Mouse (Mus musculus): ENCODE measurements at regions not wholly inside any gene's neighbourhood (a gene's known extent, or its start where the extent isn't known, plus 50 kb on each side); places are given as distances from the start of the nearest gene placed in this dataset.
A peak's percentile ranks its signal among the peaks of the same experiment; 100 is the strongest.

- peak in 1 of 2 experiments; percentile 6 for DNase-seq
Observed at GRCm38 (mm10) chr15:88490316-88491090, 109.6 kb upstream of the Zdhhc25 start.

GRCm38 (mm10) chr15:88491091-88491366 lies 109.1 kb upstream of the Zdhhc25 start:
- DNase-seq, result no peak

- no peak for DNase-seq
Observed at GRCm38 (mm10) chr15:88497957-88498356, 102.1 kb upstream of the Zdhhc25 start.

- DNase-seq, result no peak
Observed at GRCm38 (mm10) chr15:88502311-88502710, 97.8 kb upstream of the Zdhhc25 start.

GRCm38 (mm10) chr15:88503896-88504295 lies 96.2 kb upstream of the Zdhhc25 start:
- no peak for DNase-seq

GRCm38 (mm10) chr15:88505491-88506119 lies 94.5 kb upstream of the Zdhhc25 start:
- DNase-seq, result no peak

GRCm38 (mm10) chr15:88507886-88508285 lies 92.2 kb upstream of the Zdhhc25 start:
- DNase-seq, result no peak

GRCm38 (mm10) chr15:88508971-88509370 lies 91.1 kb upstream of the Zdhhc25 start:
- no peak for DNase-seq

GRCm38 (mm10) chr15:88509626-88510025 lies 90.5 kb upstream of the Zdhhc25 start:
- DNase-seq, result no peak

- DNase-seq, result no peak
Observed at GRCm38 (mm10) chr15:88514091-88514490, 86.0 kb upstream of the Zdhhc25 start.

- DNase-seq, result no peak
Observed at GRCm38 (mm10) chr15:88531218-88531617, 68.9 kb upstream of the Zdhhc25 start.

GRCm38 (mm10) chr15:88532008-88532407 lies 68.1 kb upstream of the Zdhhc25 start:
- DNase-seq, result peak in 1 of 2 experiments; percentile 2

GRCm38 (mm10) chr15:88533354-88533753 lies 66.7 kb upstream of the Zdhhc25 start:
- DNase-seq, result no peak

- peak in 1 of 2 experiments; percentile 16 for DNase-seq
Observed at GRCm38 (mm10) chr15:88535516-88535915, 64.6 kb upstream of the Zdhhc25 start.

- DNase-seq, result peak in 1 of 2 experiments; percentile 17
Observed at GRCm38 (mm10) chr15:88537190-88537589, 62.9 kb upstream of the Zdhhc25 start.

- no peak for DNase-seq
Observed at GRCm38 (mm10) chr15:88542567-88542966, 57.5 kb upstream of the Zdhhc25 start.

GRCm38 (mm10) chr15:88544216-88544615 lies 55.9 kb upstream of the Zdhhc25 start:
- DNase-seq, result no peak

- DNase-seq, result no peak
Observed at GRCm38 (mm10) chr15:88548261-88548660, 51.8 kb upstream of the Zdhhc25 start.

All from lung, postnatal 4 days (tissue).